In the genomic region with DNA sequence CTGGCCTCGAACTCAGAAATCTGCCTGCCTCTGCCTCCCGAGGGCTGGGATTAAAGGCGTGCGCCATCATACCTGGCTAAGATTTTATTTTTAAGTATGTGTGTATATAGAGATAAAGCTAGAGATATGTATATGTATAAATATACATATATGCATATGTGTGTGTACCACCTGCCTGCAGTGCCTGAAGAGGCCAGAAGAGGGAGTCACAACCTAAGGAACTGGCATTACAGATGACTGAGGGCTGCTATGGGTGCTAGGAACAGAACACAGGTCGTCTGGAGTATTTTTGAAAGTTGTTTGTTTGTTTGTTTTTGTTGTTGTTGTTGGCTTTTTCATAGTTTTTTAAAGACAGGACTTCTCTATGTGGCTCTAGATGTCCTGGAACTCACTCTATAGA, we compare ENCODE assay signal across 20 mouse cellular contexts. TPM values are rescaled to one million over a fixed set of nuclear protein-coding genes. Genes with fewer than 3 reads are reported as not detected.
A peak's percentile ranks its signal among the peaks of the same experiment; 100 is the strongest.
DNase-seq lines count a peak whose midpoint lies in the region; ATAC-seq and TF ChIP-seq lines count a peak whose summit lies in the region.
"Had no signal": no experiment of that assay in that cellular context is flagged by ENCODE, and none has a peak within 500 bp of the region (broad histone marks: within the 10 kb centered on the region; RNA-seq: fewer than 3 reads in every experiment).

No protein-coding gene starts in this region.

- no peak for DNase-seq in gastrocnemius, adult 2 months
- DNase-seq in gastrocnemius, postnatal 4 days (ENCODE audit: low spot score in 2 of 2): no peak
- DNase-seq in 3T3-L1 (ENCODE audit: low read depth, low spot score): peak; percentile 8
- DNase-seq in NIH3T3 (ENCODE audit: low read depth): peak; percentile 24
- no peak for DNase-seq in liver, embryonic 11.5 days (ENCODE audit: low spot score)
- no peak for DNase-seq in cerebellum, postnatal 14 days
- no peak for DNase-seq in thymus, postnatal 10 days (ENCODE audit: low spot score in 2 of 2)
- DNase-seq in cerebellum, postnatal 25 days: no peak
- DNase-seq: adrenal gland, adult 8-10 months; gastrocnemius, postnatal 14 days; kidney, adult 11 months; lung, adult 18-20 months; spleen, adult 18-20 months had no signal

- H3K9me3 ChIP-seq in liver, embryonic 11.5 days (ENCODE audit: control insufficient read depth, low read length): peaks cover 3% of the 10 kb centered on the region; the same call in 1 of the 2 replicates
- H3K9me3 ChIP-seq: heart, embryonic 13.5 days; neural tube, embryonic 13.5 days had no signal

- no peak overlapping the region for H3K4me3 ChIP-seq in gastrocnemius, adult 2 months
- no peak overlapping the region for H3K4me3 ChIP-seq in liver, embryonic 11.5 days (ENCODE audit: low read depth, low read length)
- H3K4me3 ChIP-seq: heart, embryonic 13.5 days; hindbrain, embryonic 10.5 days; megakaryocyte, embryonic 14.5 days; neural tube, embryonic 13.5 days had no signal

- 0 out of 2 replicates have a peak, but pooled peaks cover 2% of the 10 kb centered on the region for H3K36me3 ChIP-seq in liver, embryonic 11.5 days (ENCODE audit: control insufficient read depth, insufficient read depth, low read length)
- H3K36me3 ChIP-seq: heart, embryonic 13.5 days; hindbrain, embryonic 10.5 days; neural tube, embryonic 13.5 days had no signal

- intact Hi-C loops in gastrocnemius, adult 2 months (cut with DNase I): no loop called here

- TF ChIP-seq CTCF in gastrocnemius, adult 2 months (IDR thresholded peaks at IDR 0.05): 0 out of 2 replicates have a peak, but pooled peaks have one; percentile 1

- ATAC-seq in liver, embryonic 11.5 days (replicated peaks; ENCODE audit: low FRiP score): no peak
- ATAC-seq: forebrain, embryonic 16.5 days had no signal

- no peak overlapping the region for H3K9ac ChIP-seq in liver, embryonic 11.5 days (ENCODE audit: low read depth, low read length)
- H3K9ac ChIP-seq: neural tube, embryonic 13.5 days had no signal

- no peaks in the 10 kb centered on the region for H3K27me3 ChIP-seq in liver, embryonic 11.5 days (replicated peaks; ENCODE audit: control insufficient read depth, insufficient read depth, low read length)
- H3K27me3 ChIP-seq: heart, embryonic 13.5 days; neural tube, embryonic 13.5 days had no signal

- H3K4me1 ChIP-seq in liver, embryonic 11.5 days (replicated peaks; ENCODE audit: control insufficient read depth, insufficient read depth, low read length): peaks cover 10% of the 10 kb centered on the region
- H3K4me1 ChIP-seq: hindbrain, embryonic 10.5 days; neural tube, embryonic 13.5 days had no signal

- 89% methylated on average over 5 of the region's 5 CpGs for WGBS in liver, embryonic 11.5 days

- H3K27ac ChIP-seq in gastrocnemius, adult 2 months: no peak overlapping the region
- peak overlapping the region; percentile 85 for H3K27ac ChIP-seq in liver, embryonic 11.5 days (ENCODE audit: low read depth, low read length)
- H3K27ac ChIP-seq: hindbrain, embryonic 10.5 days; neural tube, embryonic 13.5 days had no signal

- H3K4me2 ChIP-seq in liver, embryonic 11.5 days: no peak overlapping the region
- H3K4me2 ChIP-seq: heart, embryonic 13.5 days; neural tube, embryonic 13.5 days had no signal

RNA-seq across cellular contexts. Expression of gene Zbtb8b, which starts 24.8 kb away (rescaled TPM):
- not detected for total RNA-seq in gastrocnemius, adult 2 months (2021)
- not detected for total RNA-seq in gastrocnemius, postnatal 4 days (2021)
- 2.4 and 2.8 TPM in 2 replicates for polyA plus RNA-seq in liver, embryonic 11.5 days (2014; fragmentation: Nextera tagmentation; extraction: Ambion mirVana)
- total RNA-seq: common myeloid progenitor, adult 5-6 weeks; gastrocnemius, postnatal 14 days had no signal
- polyA plus RNA-seq: C2C12 had no signal

RNA-seq across cellular contexts. Expression of gene Zbtb8a, which starts 38.0 kb away (rescaled TPM):
- 1 to 10 TPM in 1 of 2 experiments, under 1 TPM in 1; 0.61 to 1.3 TPM for total RNA-seq in gastrocnemius, adult 2 months (2021)
- 1 to 10 TPM; 6.7 to 7.5 TPM for total RNA-seq in gastrocnemius, postnatal 4 days (2021)
- 4.2 and 4.8 TPM in 2 replicates for polyA plus RNA-seq in liver, embryonic 11.5 days (2014; fragmentation: Nextera tagmentation; extraction: Ambion mirVana)

RNA-seq across cellular contexts. Expression of gene Bsdc1, which starts 45.5 kb away (rescaled TPM):
- 10 to 100 TPM; 34.8 to 36.4 TPM for total RNA-seq in gastrocnemius, adult 2 months (2021)
- total RNA-seq in gastrocnemius, postnatal 4 days (2021): 10 to 100 TPM; 32.2 to 35.2 TPM
- 21.6 and 22.5 TPM in 2 replicates for polyA plus RNA-seq in liver, embryonic 11.5 days (2014; fragmentation: Nextera tagmentation; extraction: Ambion mirVana)

Comparison
In these comparisons a context has a peak if more than half of its experiments do, and no peak if none do; other contexts are left out.
1. DNase-seq: peak in 3T3-L1 (single experiment) and NIH3T3 (single experiment); none in gastrocnemius, adult 2 months (single experiment), gastrocnemius, postnatal 4 days (0 of 2), liver, embryonic 11.5 days (single experiment), cerebellum, postnatal 14 days (0 of 2), thymus, postnatal 10 days (0 of 2) and cerebellum, postnatal 25 days (0 of 2).